Mouse (Mus musculus) gastrocnemius, postnatal 14 days (tissue): ENCODE results near the gene Clk1. TPM values are rescaled to one million over a fixed set of nuclear protein-coding genes. Genes with fewer than 3 reads are reported as not detected.

Experiments
- DNase-seq: peaks from one replicate; pipeline ENCODE4 v3.0.0; 2021; ENCODE audit warnings: mixed read lengths
- intact Hi-C: fragments of 180-260 bp; cut with DNase I; formaldehyde crosslinking; loops from one replicate; pipeline ENCODE4 v1.15.1; 2025; ENCODE audit warnings: low total_unique reads
- long read RNA-seq, 2 experiments: library from polyadenylated mRNA; stranded (forward); transcript quantifications; one replicate each; pipeline ENCODE4 v2.0.0; 2021
- total RNA-seq, 2 experiments: library from RNA; stranded (reverse); gene quantifications; 2 replicates each; pipeline ENCODE4 v1.2.3; 2021

Clk1 gene
- 10 to 100 TPM; 25.2 to 44.5 TPM for total RNA-seq
- long read RNA-seq, experiment 1, full-length matches to known transcripts = 8 of 11 reads
- long read RNA-seq, experiment 1, partial matches to known transcripts = 1 of 11 reads
- long read RNA-seq, experiment 1, other reads (novel, unspliced or antisense) = 2 of 11 reads
- long read RNA-seq, experiment 2, transcript Clk1-201 (13 exons, 1,796 nt) = major isoform, 6 of 9 reads
- long read RNA-seq, experiment 2, partial matches to known transcripts = 2 of 9 reads
- long read RNA-seq, experiment 2, other reads (novel, unspliced or antisense) = 1 of 9 reads

DNA sequence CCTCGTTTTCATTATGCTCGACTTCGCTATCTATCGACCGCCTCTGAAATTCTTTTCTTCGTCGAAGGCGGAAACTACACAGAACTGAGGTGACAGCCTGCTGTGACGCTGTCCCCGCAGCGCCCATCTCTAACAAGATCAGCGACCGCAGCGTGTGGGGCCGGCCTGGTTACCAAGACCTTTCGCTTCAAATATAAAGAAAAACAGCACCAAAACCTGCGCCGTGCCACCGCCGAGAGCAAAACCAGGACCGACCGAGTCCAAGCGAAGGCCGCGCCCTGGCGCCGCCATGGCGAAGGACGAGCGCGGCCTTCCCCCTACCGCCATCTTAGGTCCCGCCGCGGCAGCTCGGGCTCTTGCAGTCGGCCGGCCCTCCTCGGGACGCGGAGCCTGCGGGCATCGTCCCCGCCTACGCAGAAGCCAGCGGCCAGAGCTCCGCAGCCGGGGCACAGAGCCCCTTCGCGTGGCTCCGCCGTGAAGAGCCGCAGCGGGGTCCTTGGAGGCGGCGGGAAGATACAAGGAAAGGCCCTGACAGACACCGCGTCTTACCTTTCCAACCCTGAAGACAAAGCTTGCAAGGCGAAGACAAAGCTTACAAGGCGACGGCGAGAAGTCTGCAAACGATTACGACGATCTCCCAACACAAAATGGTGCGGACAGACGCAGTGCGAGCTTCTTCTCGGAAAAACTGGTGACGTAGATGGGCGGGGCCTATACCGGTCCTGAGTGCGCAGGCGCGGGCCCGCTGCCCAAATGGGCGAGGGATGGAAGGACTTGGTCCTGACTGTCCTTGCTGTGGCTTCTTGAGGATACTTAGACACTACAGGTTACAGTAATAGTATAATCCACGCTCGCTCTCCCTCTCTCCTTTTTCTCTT lies at the start of gene Clk1:
Clk1 (minus strand) TSS at position 696 of the 878 bp plus-strand sequence.
- intact Hi-C loops = no loop called here
- peak; percentile 97 for DNase-seq

DNA sequence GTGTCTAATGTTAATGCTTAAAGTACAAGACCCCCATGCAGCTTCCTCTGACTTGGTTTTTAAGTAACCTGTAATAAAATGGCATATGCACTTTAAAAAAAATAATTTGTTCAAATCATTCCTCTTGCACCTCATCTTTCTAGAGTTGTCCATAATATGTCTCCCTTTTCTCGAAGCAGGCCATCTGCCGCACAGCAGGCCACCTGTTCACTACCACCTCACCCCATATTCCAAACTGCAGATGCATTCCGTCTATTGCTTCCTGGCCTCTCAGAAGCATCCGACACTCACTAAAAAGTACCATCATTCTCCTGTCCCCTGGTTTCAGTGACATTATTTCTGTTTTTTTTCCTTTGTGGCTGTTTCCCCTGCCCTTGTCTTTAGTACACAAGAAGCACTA lies 41.7 kb upstream of the Clk1 start:
- intact Hi-C loops = no loop called here
- no peak for DNase-seq

DNA sequence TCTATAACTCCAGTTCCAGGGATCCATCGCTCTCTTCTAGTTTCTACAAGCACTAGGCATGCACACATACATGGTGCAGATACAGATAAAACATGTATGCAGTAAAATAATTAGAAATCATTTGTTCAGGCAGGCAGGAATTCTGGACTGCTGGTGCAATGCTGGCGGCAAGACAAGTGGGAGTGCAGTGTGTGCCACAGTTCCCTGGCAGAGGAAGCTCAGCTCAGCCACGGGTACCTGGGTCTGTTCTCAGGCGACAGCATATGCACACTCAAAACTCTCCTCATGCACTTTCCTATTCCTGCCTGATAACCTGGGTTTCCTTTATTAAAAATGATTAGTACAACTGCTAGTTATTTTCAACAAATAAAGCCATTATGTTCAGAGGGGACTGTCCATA lies 41.2 kb upstream of the Clk1 start:
- intact Hi-C loops = no loop called here
- DNase-seq = no peak

DNA sequence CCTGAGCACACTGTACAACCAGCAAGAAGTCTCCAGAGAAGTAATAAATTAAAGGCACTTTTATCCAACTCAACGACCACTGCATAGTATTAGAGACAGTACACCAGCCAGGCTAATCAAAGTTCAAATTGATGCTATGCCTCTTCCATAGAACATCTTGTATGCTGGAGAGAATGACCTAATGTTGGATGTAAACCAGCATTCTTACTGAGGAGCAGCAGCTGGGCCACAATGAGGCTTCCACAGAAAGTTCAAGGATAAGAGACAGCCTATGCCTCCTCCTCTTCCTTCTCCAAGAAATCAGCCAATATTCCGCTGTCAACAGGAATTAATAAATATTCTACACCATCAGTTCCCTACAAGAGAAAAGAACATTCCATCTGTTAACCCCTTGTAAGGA lies 40.1 kb upstream of the Clk1 start:
- no peak for DNase-seq

GRCm38 (mm10) chr1:58460566-58460965 lies 36.7 kb upstream of the Clk1 start:
- DNase-seq = no peak
- intact Hi-C loops = no loop called here

More for the DNA sequence above, 40.1 kb upstream of the Clk1 start:
- intact Hi-C loops = no loop called here

- no peak for DNase-seq
- intact Hi-C loops = no loop called here
Observed at GRCm38 (mm10) chr1:58458867-58459266, 35.0 kb upstream of the Clk1 start.

GRCm38 (mm10) chr1:58458175-58458574 lies 34.3 kb upstream of the Clk1 start:
- DNase-seq = no peak
- intact Hi-C loops = no loop called here

- DNase-seq = no peak
- intact Hi-C loops = no loop called here
Observed at GRCm38 (mm10) chr1:58454316-58454715, 30.4 kb upstream of the Clk1 start.

GRCm38 (mm10) chr1:58448396-58448795 lies 24.5 kb upstream of the Clk1 start:
- no peak for DNase-seq
- intact Hi-C loops = no loop called here

GRCm38 (mm10) chr1:58447766-58448165 lies 23.9 kb upstream of the Clk1 start:
- intact Hi-C loops = no loop called here
- DNase-seq = no peak

DNA sequence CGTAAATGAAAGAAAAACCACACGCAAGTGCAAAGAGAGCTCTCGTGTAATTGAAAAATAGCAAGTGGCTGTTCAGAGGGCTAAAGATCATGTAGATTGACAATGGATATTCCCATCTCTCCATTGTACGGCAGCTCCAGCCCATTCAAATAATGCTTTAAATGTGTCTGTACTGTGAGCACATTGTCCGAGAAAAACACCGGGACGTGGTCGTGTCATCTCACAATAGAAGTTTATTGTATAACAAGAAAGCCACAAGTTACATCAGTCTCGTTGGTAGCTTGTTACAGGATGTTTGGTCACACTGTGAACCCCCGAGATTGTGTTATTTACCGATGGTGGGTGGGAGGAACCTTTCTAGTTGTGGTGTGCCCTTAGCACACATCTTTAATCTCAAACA lies 22.0 kb upstream of the Clk1 start:
- intact Hi-C loops = no loop called here
- no peak for DNase-seq

- intact Hi-C loops = no loop called here
- peak; percentile 81 for DNase-seq
Observed at GRCm38 (mm10) chr1:58445143-58445722, 21.4 kb upstream of the Clk1 start, which contains the start of the genes Nif3l1 and Ppil3. TSS of gene Nif3l1 (plus strand) at chr1:58445151. TSS of gene Ppil3 (minus strand) at chr1:58445486.

GRCm38 (mm10) chr1:58444691-58445090 lies 20.8 kb upstream of the Clk1 start:
- DNase-seq = no peak
- intact Hi-C loops = no loop called here

GRCm38 (mm10) chr1:58424551-58424950 lies 685 bp upstream of the Clk1 start:
- DNase-seq = no peak
- intact Hi-C loops = no loop called here

DNA sequence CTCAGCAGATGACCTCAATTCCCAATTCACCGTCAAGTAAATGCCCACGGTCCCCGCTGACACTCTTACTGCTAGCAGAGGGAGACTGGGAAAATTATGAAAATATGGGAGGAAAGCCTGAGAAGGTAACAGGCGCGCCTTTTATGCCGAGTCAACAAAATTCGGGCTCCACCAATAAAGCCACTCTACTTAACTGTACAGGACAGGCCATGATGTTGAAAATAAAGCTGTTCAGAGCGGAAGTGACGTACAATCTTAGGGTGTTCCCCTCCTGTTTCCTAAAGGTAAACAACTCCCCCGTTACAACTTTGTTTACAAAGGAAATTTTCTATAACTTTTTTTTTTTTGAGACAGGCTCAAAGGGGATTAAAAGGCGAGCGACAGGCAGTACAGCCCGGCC lies 987 bp downstream of the Clk1 start:
- no peak for DNase-seq
- intact Hi-C loops = no loop called here

DNA sequence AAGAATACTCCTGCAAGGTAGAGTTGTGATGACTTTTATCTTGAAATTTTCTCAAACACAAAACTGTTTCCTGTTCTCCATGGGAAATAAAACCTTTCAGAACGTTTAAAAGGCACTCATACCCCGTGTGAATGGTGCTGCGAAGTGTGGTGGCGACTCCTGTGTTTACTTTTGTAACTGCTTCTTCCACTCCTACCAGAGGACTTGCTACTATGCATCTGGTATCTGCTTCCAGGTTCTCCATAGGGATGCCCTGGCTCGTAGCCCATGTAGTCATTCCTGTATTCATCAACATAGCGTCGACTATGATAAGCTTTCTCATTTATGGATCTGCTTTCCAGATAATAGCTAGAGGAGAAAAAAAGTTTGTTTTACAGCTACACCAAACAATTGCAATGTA lies 2.9 kb downstream of the Clk1 start:
- intact Hi-C loops = no loop called here
- DNase-seq = no peak

DNA sequence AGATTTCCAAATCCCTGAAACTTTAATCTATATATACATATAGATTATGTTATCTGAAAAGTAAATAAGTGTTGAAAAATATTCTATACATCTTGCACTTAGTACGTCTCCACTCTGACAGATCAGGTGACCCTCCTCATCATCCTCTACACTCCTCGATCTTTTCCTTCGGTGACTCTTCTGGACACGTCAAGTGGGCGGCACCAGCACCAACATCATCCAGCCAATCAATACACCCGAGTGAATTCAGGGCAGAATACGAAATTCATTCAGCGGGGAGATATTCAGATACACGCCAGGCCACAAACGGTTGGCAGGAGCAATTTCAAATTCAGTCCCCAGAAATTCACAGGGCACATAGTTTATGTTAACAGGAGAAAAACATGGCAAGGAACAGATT lies 3.8 kb downstream of the Clk1 start:
- intact Hi-C loops = no loop called here
- no peak for DNase-seq

DNA sequence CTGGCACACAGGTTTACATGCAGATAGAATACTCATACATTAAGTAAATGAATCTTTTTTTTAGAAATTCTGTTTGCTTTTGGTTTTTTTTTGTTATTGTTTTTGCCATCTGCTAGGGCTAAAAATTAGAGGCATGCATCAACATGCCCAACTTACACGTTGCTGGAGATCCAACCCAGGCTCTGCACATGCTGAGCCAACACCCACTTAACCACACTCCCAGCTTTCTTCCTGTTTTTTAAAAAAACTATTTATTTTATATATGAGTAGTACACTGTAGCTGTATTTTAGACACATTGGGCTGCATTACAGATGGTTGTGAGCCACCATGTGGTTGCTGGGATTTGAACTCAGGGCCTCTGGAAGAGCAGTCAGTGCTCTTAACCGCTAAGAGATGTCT lies 7.8 kb downstream of the Clk1 start:
- intact Hi-C loops = no loop called here
- DNase-seq = no peak

DNA sequence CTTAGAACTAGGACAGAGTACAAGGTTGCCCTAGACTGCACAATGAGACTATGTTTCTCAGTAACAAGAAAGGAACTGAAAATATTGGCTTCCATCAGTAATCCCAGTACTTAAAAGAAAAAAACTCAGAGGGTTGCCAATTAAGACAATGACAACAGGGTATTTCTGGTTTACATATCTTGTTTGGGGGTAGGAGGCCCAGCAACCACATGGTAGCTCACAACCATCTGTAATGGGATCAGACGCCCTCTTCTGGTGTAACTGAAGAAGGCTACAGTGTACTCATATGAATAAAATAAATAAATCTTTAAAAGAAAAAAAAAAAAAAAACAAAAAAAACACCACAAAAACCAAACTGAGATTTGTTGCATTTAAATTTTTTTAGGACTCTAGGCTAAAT lies 8.4 kb downstream of the Clk1 start:
- no peak for DNase-seq
- intact Hi-C loops = no loop called here

GRCm38 (mm10) chr1:58410776-58411175 lies 13.1 kb downstream of the Clk1 start:
- intact Hi-C loops = no loop called here

GRCm38 (mm10) chr1:58410198-58410588 lies 13.7 kb downstream of the Clk1 start:
- intact Hi-C loops = no loop called here
- DNase-seq = no peak

More at GRCm38 (mm10) chr1:58410776-58411175, 13.1 kb downstream of the Clk1 start:
- DNase-seq = no peak
